Mouse (Mus musculus) midbrain, postnatal 0 days (tissue): ENCODE data around the gene Ndufs8. TPM values are rescaled to one million over a fixed set of nuclear protein-coding genes. Genes with fewer than 3 reads are reported as not detected.
A peak's percentile ranks its signal among the peaks of the same experiment; 100 is the strongest.

Experiments
- ATAC-seq: fragments of 200-750 bp; cut with Nextera tagmentation; 2 replicates; pipeline ENCODE4 v1.8.0; 2017; ENCODE audit warnings: moderate number of reproducible peaks, mild to moderate bottlenecking, moderate TSS enrichment, moderate library complexity; ENCODE audit not compliant: low FRiP score
- DNase-seq: peaks from one replicate; pipeline ENCODE4 v3.0.0-alpha.2; 2015; ENCODE audit warnings: low spot score
- H3K27ac ChIP-seq: fragments of 300-500 bp; sonication (generic); 2 replicates; pipeline ENCODE4 v1.5.1; 2014; ENCODE audit warnings: low read depth, mild to moderate bottlenecking, low read length, mixed read lengths
- H3K27me3 ChIP-seq: fragments of 300-500 bp; sonication (generic); 2 replicates; pipeline ENCODE4 v1.6.1; 2014; ENCODE audit warnings: low read length, control low read depth, mixed read lengths; ENCODE audit not compliant: insufficient read depth
- H3K36me3 ChIP-seq: fragments of 300-500 bp; sonication (generic); 2 replicates; pipeline ENCODE4 v1.6.1; 2014; ENCODE audit warnings: low read length, control low read depth, mixed read lengths; ENCODE audit not compliant: insufficient read depth
- H3K4me1 ChIP-seq: fragments of 300-500 bp; sonication (generic); 2 replicates; pipeline ENCODE4 v1.6.1; 2014; ENCODE audit warnings: mild to moderate bottlenecking, control low read depth, antibody characterized with exemption, low read length, mixed read lengths; ENCODE audit not compliant: insufficient read depth
- H3K4me2 ChIP-seq: fragments of 300-500 bp; sonication (generic); 2 replicates; pipeline ENCODE4 v1.6.1; 2014; ENCODE audit warnings: low read depth, mild to moderate bottlenecking, low read length, mixed read lengths; ENCODE audit not compliant: poor library complexity, severe bottlenecking
- H3K4me3 ChIP-seq: fragments of 300-500 bp; sonication (generic); 2 replicates; pipeline ENCODE4 v1.5.1; 2014; ENCODE audit warnings: low read depth, mild to moderate bottlenecking, low read length, moderate library complexity
- H3K9ac ChIP-seq: fragments of 300-500 bp; sonication (generic); replicated peaks from 2 replicates; pipeline ENCODE4 v1.6.1; 2014; ENCODE audit warnings: mild to moderate bottlenecking, low read length, moderate library complexity, mixed read lengths; ENCODE audit not compliant: poor library complexity, severe bottlenecking
- H3K9me3 ChIP-seq: fragments of 300-500 bp; sonication (generic); 2 replicates; pipeline ENCODE4 v1.6.1; 2016; ENCODE audit warnings: low read length, control low read depth
- CTCF ChIP-seq: IDR thresholded peaks from 2 replicates; pipeline ENCODE4 v1.5.1; 2016; ENCODE audit warnings: antibody characterized with exemption, mild to moderate bottlenecking
- WGBS: fragments of 180-500 bp; shearing (Covaris S2); extraction: QIAGEN DNeasy Blood & Tissue Kit; methylation state at CpG from one replicate; pipeline ENCODE4 v1.1.7; 2014; 5-methylcytosine and 5-hydroxymethylcytosine counted together
- polyA plus RNA-seq: library from polyadenylated mRNA; unstranded; fragments of >200 nt; fragmentation: Nextera tagmentation; extraction: Ambion mirVana; gene quantifications from 2 replicates; pipeline ENCODE4 v1.2.1, GENCODE M21; 2015
- total RNA-seq: library from RNA; depleted of rRNA; stranded (reverse); fragments of >200 nt; gene quantifications from 2 replicates; pipeline ENCODE4 v1.2.3, GENCODE M21; 2014

Ndufs8 gene
- total and polyA plus RNA-seq, 2 experiments from 2014 or later: 197 to 292 TPM

- H3K27me3 ChIP-seq: no peaks in the 10 kb centered on the region
- no peak overlapping the region for H3K9ac ChIP-seq
- ATAC-seq (no peak), DNase-seq (peak; percentile 22)
- H3K9me3 ChIP-seq: no peaks in the 10 kb centered on the region
- peaks cover 63% of the 10 kb centered on the region for H3K36me3 ChIP-seq
- no peaks in the 10 kb centered on the region for H3K4me1 ChIP-seq
- H3K4me3 ChIP-seq: no peak overlapping the region
- H3K27ac ChIP-seq: no peak overlapping the region
- TF ChIP-seq CTCF: peak; percentile 59
- 87% methylated on average over 8 of the region's 8 CpGs for WGBS
- H3K4me2 ChIP-seq: no peak overlapping the region
These were observed 22.4 kb downstream of the Ndufs8 start for GRCm38 (mm10) chr19:3890181-3890580.

DNA sequence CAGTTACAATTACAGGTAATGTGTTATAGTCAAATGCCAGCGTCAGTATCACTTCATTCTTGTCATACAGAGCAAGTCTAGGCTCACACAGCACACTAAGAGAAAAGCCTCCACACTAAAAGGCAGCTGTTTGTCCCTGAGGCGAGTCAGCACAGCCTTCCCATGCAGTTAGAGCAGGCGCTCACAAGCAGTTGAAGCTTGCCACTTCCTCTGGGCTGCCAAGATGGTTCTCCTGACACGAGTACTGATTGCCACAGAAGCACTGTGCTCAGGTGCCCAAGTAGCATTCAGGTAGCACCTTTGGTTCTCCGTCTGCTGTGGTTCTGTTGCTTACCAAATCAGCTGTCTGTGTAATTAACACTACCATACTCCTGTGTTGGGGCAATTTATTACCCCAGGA, 23.5 kb downstream of the Ndufs8 start:
- no peak for TF ChIP-seq CTCF
- no peak overlapping the region for H3K9ac ChIP-seq
- 91% methylated on average over 5 of the region's 5 CpGs for WGBS
- no peak overlapping the region for H3K4me2 ChIP-seq
- no peak overlapping the region for H3K4me3 ChIP-seq
- no peaks in the 10 kb centered on the region for H3K27me3 ChIP-seq
- no peak for ATAC-seq
- H3K4me1 ChIP-seq: no peaks in the 10 kb centered on the region
- peaks cover 61% of the 10 kb centered on the region for H3K36me3 ChIP-seq
- H3K27ac ChIP-seq: no peak overlapping the region
- DNase-seq: no peak
- H3K9me3 ChIP-seq: no peaks in the 10 kb centered on the region

GRCm38 (mm10) chr19:3884325-3884990, 28.1 kb downstream of the Ndufs8 start:
- no peak for ATAC-seq
- 76% methylated on average over 6 of the region's 6 CpGs for WGBS
- Histone ChIP-seq H3K9me3 (no peaks in the 10 kb centered on the region), H3K27ac (no peak overlapping the region), H3K4me3 (no peak overlapping the region), H3K36me3 (peaks cover 28% of the 10 kb centered on the region), H3K27me3 (no peaks in the 10 kb centered on the region), H3K4me1 (0 out of 2 replicates have a peak, but pooled peaks cover 3% of the 10 kb centered on the region), H3K9ac (no peak overlapping the region), H3K4me2 (no peak overlapping the region)
- no peak for TF ChIP-seq CTCF
- DNase-seq: no peak

DNA sequence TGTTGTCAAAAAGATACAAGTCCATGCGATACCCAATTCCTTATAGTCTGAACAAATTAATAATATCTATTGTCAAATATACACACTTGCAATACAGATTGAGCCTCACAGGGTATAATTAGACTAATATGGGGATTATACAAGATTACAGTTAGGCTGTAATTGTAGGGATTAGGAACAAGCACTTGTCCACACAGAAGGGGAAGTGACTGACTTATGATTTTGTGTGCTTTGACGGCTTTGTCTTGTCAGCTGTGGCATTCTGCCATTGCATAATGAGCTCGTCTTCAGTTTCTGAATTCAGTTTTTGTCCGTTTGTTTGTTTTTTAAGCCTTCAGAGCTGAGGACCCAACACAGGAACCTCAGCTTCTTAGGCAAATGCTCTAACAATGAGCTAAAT, 30.4 kb downstream of the Ndufs8 start:
- no peak for ATAC-seq

GRCm38 (mm10) chr19:3880054-3880848, 32.3 kb downstream of the Ndufs8 start:
- no peak for ATAC-seq
- Histone ChIP-seq H3K27me3 (no peaks in the 10 kb centered on the region), H3K27ac (no peak overlapping the region), H3K4me1 (0 out of 2 replicates have a peak, but pooled peaks cover 3% of the 10 kb centered on the region), H3K9me3 (no peaks in the 10 kb centered on the region), H3K9ac (no peak overlapping the region), H3K36me3 (peaks cover 17% of the 10 kb centered on the region; the same call in 1 of the 2 replicates), H3K4me2 (no peak overlapping the region), H3K4me3 (no peak overlapping the region)
- no peak for TF ChIP-seq CTCF
- 97% methylated on average over 6 of the region's 6 CpGs for WGBS
- no peak for DNase-seq

More for the DNA sequence above, 30.4 kb downstream of the Ndufs8 start:
- no peak overlapping the region for H3K4me3 ChIP-seq
- peaks cover 24% of the 10 kb centered on the region for H3K36me3 ChIP-seq
- H3K9me3 ChIP-seq: no peaks in the 10 kb centered on the region
- H3K27ac ChIP-seq: no peak overlapping the region
- no peak for TF ChIP-seq CTCF
- DNase-seq: no peak
- no peak overlapping the region for H3K9ac ChIP-seq
- 0 out of 2 replicates have a peak, but pooled peaks cover 3% of the 10 kb centered on the region for H3K4me1 ChIP-seq
- no peaks in the 10 kb centered on the region for H3K27me3 ChIP-seq
- WGBS: 61% methylated on average over 4 of the region's 4 CpGs
- H3K4me2 ChIP-seq: no peak overlapping the region

DNA sequence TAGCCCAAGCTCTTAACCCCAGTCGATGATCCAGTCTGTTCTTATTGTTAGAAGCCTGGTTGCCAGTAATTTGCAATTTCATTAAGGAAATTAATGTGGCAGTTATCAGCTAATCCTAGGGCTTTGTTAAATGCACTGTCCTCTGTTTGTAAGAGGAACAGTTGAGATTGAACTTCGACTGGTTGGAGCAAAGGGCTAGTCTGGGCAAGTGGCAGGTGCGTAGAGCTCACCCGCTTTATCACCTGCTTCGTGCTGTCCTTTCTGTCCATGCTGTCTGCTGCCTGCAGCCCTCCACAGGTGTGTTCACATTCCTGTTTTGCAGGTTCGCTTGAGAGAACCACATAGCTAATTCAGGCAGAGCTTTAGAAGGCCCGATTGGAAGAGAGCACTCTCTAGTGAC, 37.5 kb downstream of the Ndufs8 start:
- WGBS: 86% methylated on average over 7 of the region's 7 CpGs
- no peaks in the 10 kb centered on the region for H3K4me1 ChIP-seq

More for the DNA sequence above, 37.5 kb downstream of the Ndufs8 start:
- ATAC-seq (no peak), DNase-seq (no peak)
- Histone ChIP-seq H3K9me3 (no peaks in the 10 kb centered on the region), H3K27ac (no peak overlapping the region), H3K9ac (no peak overlapping the region), H3K4me3 (no peak overlapping the region), H3K27me3 (no peaks in the 10 kb centered on the region), H3K4me2 (no peak overlapping the region), H3K36me3 (peaks cover 10% of the 10 kb centered on the region; the same call in 1 of the 2 replicates)
- TF ChIP-seq CTCF: no peak
